Mouse (Mus musculus) liver, embryonic 11.5 days (tissue): ENCODE data around the gene Cdadc1. TPM values are rescaled to one million over a fixed set of nuclear protein-coding genes. Genes with fewer than 3 reads are reported as not detected.

ENCODE experiments used
- ATAC-seq: fragments of 200-750 bp; cut with Nextera tagmentation; replicated peaks from 2 replicates; pipeline ENCODE4 v1.8.0; 2017; ENCODE audit warnings: moderate number of reproducible peaks, mild to moderate bottlenecking, moderate TSS enrichment, moderate library complexity; ENCODE audit not compliant: low FRiP score
- DNase-seq: peaks from one replicate; pipeline ENCODE4 v3.0.0-alpha.2; 2017; ENCODE audit warnings: low spot score
- H3K27ac ChIP-seq: fragments of 300-500 bp; sonication (generic); 2 replicates; pipeline ENCODE4 v1.5.1; 2014; ENCODE audit warnings: mild to moderate bottlenecking, low read depth, low read length, control low read depth
- H3K27me3 ChIP-seq: fragments of 300-500 bp; sonication (generic); replicated peaks from 2 replicates; pipeline ENCODE4 v1.6.1; 2014; ENCODE audit warnings: low read length, mixed read lengths; ENCODE audit not compliant: control insufficient read depth, insufficient read depth
- H3K36me3 ChIP-seq: fragments of 300-500 bp; sonication (generic); 2 replicates; pipeline ENCODE4 v1.6.1; 2014; ENCODE audit warnings: mild to moderate bottlenecking, low read length, moderate library complexity, mixed read lengths; ENCODE audit not compliant: control insufficient read depth, insufficient read depth
- H3K4me1 ChIP-seq: fragments of 300-500 bp; sonication (generic); replicated peaks from 2 replicates; pipeline ENCODE4 v1.6.1; 2014; ENCODE audit warnings: low read length, mixed read lengths; ENCODE audit not compliant: control insufficient read depth, insufficient read depth
- H3K4me2 ChIP-seq: fragments of 300-500 bp; sonication (generic); 2 replicates; pipeline ENCODE4 v1.6.1; 2014; ENCODE audit warnings: mild to moderate bottlenecking, control low read depth, moderate library complexity
- H3K4me3 ChIP-seq: fragments of 300-500 bp; sonication (generic); 2 replicates; pipeline ENCODE4 v1.5.1; 2014; ENCODE audit warnings: low read depth, low read length, control low read depth
- H3K9ac ChIP-seq: fragments of 300-500 bp; sonication (generic); 2 replicates; pipeline ENCODE4 v1.6.1; 2014; ENCODE audit warnings: low read depth, low read length, control low read depth
- H3K9me3 ChIP-seq: fragments of 300-500 bp; sonication (generic); 2 replicates; pipeline ENCODE4 v1.6.1; 2016; ENCODE audit warnings: low read length, inconsistent platforms, mixed read lengths; ENCODE audit not compliant: control insufficient read depth
- WGBS: fragments of 180-500 bp; shearing (Covaris S2); extraction: QIAGEN DNeasy Blood & Tissue Kit; methylation state at CpG from one replicate; pipeline ENCODE4 v1.1.7; 2014; 5-methylcytosine and 5-hydroxymethylcytosine counted together
- polyA plus RNA-seq: library from polyadenylated mRNA; unstranded; fragments of >200 nt; fragmentation: Nextera tagmentation; extraction: Ambion mirVana; gene quantifications from 2 replicates; pipeline ENCODE4 v1.2.1, GENCODE M21; 2014

The Cdadc1 gene
- polyA plus RNA-seq, 1 experiment from 2014 or later: 25.8 TPM

GRCm38 (mm10) chr14:59555928-59556531 lies 41.7 kb downstream of the Cdadc1 start:
- Histone ChIP-seq H3K36me3 (no peaks in the 10 kb centered on the region), H3K9ac (no peak overlapping the region), H3K4me1 (peaks cover under 1% of the 10 kb centered on the region; the same call in 1 of the 2 replicates), H3K27me3 (no peaks in the 10 kb centered on the region), H3K9me3 (no peaks in the 10 kb centered on the region), H3K4me3 (no peak overlapping the region), H3K4me2 (no peak overlapping the region), H3K27ac (no peak overlapping the region)
- DNase-seq (peak; percentile 65), ATAC-seq (peak; percentile 13; the same call in 1 of the 2 replicates)
- WGBS: 51% methylated on average over 13 of the region's 13 CpGs

- Histone ChIP-seq H3K4me2 (no peak overlapping the region), H3K27me3 (no peaks in the 10 kb centered on the region), H3K9me3 (no peaks in the 10 kb centered on the region), H3K4me1 (peaks cover 3% of the 10 kb centered on the region; the same call in 1 of the 2 replicates), H3K27ac (no peak overlapping the region; the same call in 1 of the 2 replicates), H3K9ac (no peak overlapping the region), H3K36me3 (no peaks in the 10 kb centered on the region), H3K4me3 (no peak overlapping the region)
- DNase-seq (no peak), ATAC-seq (no peak)
- 44% methylated on average over 8 of the region's 8 CpGs for WGBS
Measured at GRCm38 (mm10) chr14:59555018-59555417, 42.7 kb downstream of the Cdadc1 start.

- peaks cover 3% of the 10 kb centered on the region; the same call in 1 of the 2 replicates for H3K4me1 ChIP-seq
- no peaks in the 10 kb centered on the region for H3K9me3 ChIP-seq
- ATAC-seq (no peak), DNase-seq (no peak)
- H3K27ac ChIP-seq: no peak overlapping the region
- no peaks in the 10 kb centered on the region for H3K36me3 ChIP-seq
- no peak overlapping the region for H3K4me2 ChIP-seq
- H3K4me3 ChIP-seq: no peak overlapping the region
- no peak overlapping the region for H3K9ac ChIP-seq
- H3K27me3 ChIP-seq: no peaks in the 10 kb centered on the region
- 81% methylated on average over 5 of the region's 5 CpGs for WGBS
Measured at GRCm38 (mm10) chr14:59554025-59554424, 43.7 kb downstream of the Cdadc1 start.

GRCm38 (mm10) chr14:59551956-59552355 lies 45.8 kb downstream of the Cdadc1 start:
- H3K9me3 ChIP-seq: no peaks in the 10 kb centered on the region
- no peak overlapping the region for H3K9ac ChIP-seq
- H3K36me3 ChIP-seq: no peaks in the 10 kb centered on the region; the same call in 1 of the 2 replicates
- no peaks in the 10 kb centered on the region for H3K27me3 ChIP-seq
- ATAC-seq (no peak), DNase-seq (no peak)
- H3K4me1 ChIP-seq: peaks cover 3% of the 10 kb centered on the region; the same call in 1 of the 2 replicates
- WGBS: 59% methylated on average over 8 of the region's 8 CpGs
- H3K4me2 ChIP-seq: 0 out of 2 replicates have a peak overlapping the region, but pooled peaks have one; percentile 17
- H3K27ac ChIP-seq: peak overlapping the region; percentile 25; the same call in 1 of the 2 replicates
- no peak overlapping the region for H3K4me3 ChIP-seq

GRCm38 (mm10) chr14:59550841-59551240 lies 46.9 kb downstream of the Cdadc1 start:
- H3K4me3 ChIP-seq: no peak overlapping the region
- H3K9ac ChIP-seq: no peak overlapping the region
- no peaks in the 10 kb centered on the region; the same call in 1 of the 2 replicates for H3K36me3 ChIP-seq
- peaks cover 3% of the 10 kb centered on the region; the same call in 1 of the 2 replicates for H3K4me1 ChIP-seq
- H3K4me2 ChIP-seq: no peak overlapping the region
- no peak overlapping the region for H3K27ac ChIP-seq
- no peaks in the 10 kb centered on the region for H3K27me3 ChIP-seq
- 84% methylated on average over 2 of the region's 2 CpGs for WGBS
- ATAC-seq (no peak), DNase-seq (no peak)
- no peaks in the 10 kb centered on the region for H3K9me3 ChIP-seq

GRCm38 (mm10) chr14:59549106-59549505 lies 48.7 kb downstream of the Cdadc1 start:
- ATAC-seq (no peak), DNase-seq (no peak)
- H3K9me3 ChIP-seq: no peaks in the 10 kb centered on the region
- no peak overlapping the region for H3K4me2 ChIP-seq
- H3K4me1 ChIP-seq: peaks cover 3% of the 10 kb centered on the region; the same call in 1 of the 2 replicates
- H3K9ac ChIP-seq: no peak overlapping the region
- no peaks in the 10 kb centered on the region for H3K27me3 ChIP-seq
- no peaks in the 10 kb centered on the region; the same call in 1 of the 2 replicates for H3K36me3 ChIP-seq
- WGBS: 80% methylated on average over 6 of the region's 6 CpGs
- H3K27ac ChIP-seq: no peak overlapping the region
- H3K4me3 ChIP-seq: no peak overlapping the region

GRCm38 (mm10) chr14:59548532-59548931 lies 49.2 kb downstream of the Cdadc1 start:
- 85% methylated on average over 2 of the region's 2 CpGs for WGBS
- H3K36me3 ChIP-seq: no peaks in the 10 kb centered on the region; the same call in 1 of the 2 replicates
- ATAC-seq: no peak
- H3K4me3 ChIP-seq: no peak overlapping the region
- no peak overlapping the region for H3K9ac ChIP-seq
- no peak overlapping the region for H3K4me2 ChIP-seq
- no peaks in the 10 kb centered on the region for H3K27me3 ChIP-seq
- H3K27ac ChIP-seq: no peak overlapping the region
- H3K9me3 ChIP-seq: no peaks in the 10 kb centered on the region
- peaks cover 3% of the 10 kb centered on the region; the same call in 1 of the 2 replicates for H3K4me1 ChIP-seq
- DNase-seq: no peak

- H3K4me1 ChIP-seq: peaks cover 3% of the 10 kb centered on the region; the same call in 1 of the 2 replicates
- no peak overlapping the region for H3K4me3 ChIP-seq
- H3K36me3 ChIP-seq: no peaks in the 10 kb centered on the region; the same call in 1 of the 2 replicates
- ATAC-seq (no peak), DNase-seq (no peak)
- 69% methylated on average over 5 of the region's 5 CpGs for WGBS
- H3K9me3 ChIP-seq: no peaks in the 10 kb centered on the region
- no peaks in the 10 kb centered on the region for H3K27me3 ChIP-seq
- H3K4me2 ChIP-seq: no peak overlapping the region
- H3K27ac ChIP-seq: no peak overlapping the region
- no peak overlapping the region for H3K9ac ChIP-seq
Measured at GRCm38 (mm10) chr14:59547530-59547929, 50.2 kb downstream of the Cdadc1 start.
